Mouse (Mus musculus) heart, embryonic 13.5 days (tissue): Measurements from ENCODE around the gene Dusp1. TPM values are rescaled to one million over a fixed set of nuclear protein-coding genes. Genes with fewer than 3 reads are reported as not detected.

Experiments used
- ATAC-seq: fragments of 200-750 bp; cut with Nextera tagmentation; 2 replicates; pipeline ENCODE4 v1.8.0; 2017; ENCODE audit warnings: moderate TSS enrichment; ENCODE audit not compliant: insufficient number of reproducible peaks, low FRiP score, low TSS enrichment; ENCODE audit errors: extremely low read depth
- H3K27ac ChIP-seq: fragments of 300-500 bp; sonication (generic); replicated peaks from 2 replicates; pipeline ENCODE4 v1.5.1; 2015; ENCODE audit warnings: moderate library complexity, mild to moderate bottlenecking, inconsistent platforms
- H3K27me3 ChIP-seq: fragments of 300-500 bp; sonication (generic); replicated peaks from 2 replicates; pipeline ENCODE4 v1.6.1; 2015; ENCODE audit warnings: mild to moderate bottlenecking, inconsistent platforms
- H3K36me3 ChIP-seq: fragments of 300-500 bp; sonication (generic); 2 replicates; pipeline ENCODE4 v1.6.1; 2015; ENCODE audit warnings: mild to moderate bottlenecking, inconsistent platforms
- H3K4me1 ChIP-seq: fragments of 300-500 bp; sonication (generic); 2 replicates; pipeline ENCODE4 v1.6.1; 2015; ENCODE audit warnings: inconsistent platforms
- H3K4me2 ChIP-seq: fragments of 300-500 bp; sonication (generic); 2 replicates; pipeline ENCODE4 v1.6.1; 2015; ENCODE audit warnings: inconsistent platforms, mild to moderate bottlenecking, moderate library complexity
- H3K4me3 ChIP-seq: fragments of 300-500 bp; sonication (generic); 2 replicates; pipeline ENCODE4 v1.5.1; 2015; ENCODE audit warnings: moderate library complexity, mild to moderate bottlenecking, inconsistent platforms
- H3K9ac ChIP-seq: fragments of 300-500 bp; sonication (generic); 2 replicates; pipeline ENCODE4 v1.6.1; 2015; ENCODE audit warnings: inconsistent platforms, mild to moderate bottlenecking, moderate library complexity
- H3K9me3 ChIP-seq: fragments of 300-500 bp; sonication (generic); 2 replicates; pipeline ENCODE4 v1.6.1; 2016; ENCODE audit warnings: inconsistent platforms
- WGBS: fragments of 180-500 bp; shearing (Covaris S2); methylation state at CpG from one replicate; pipeline ENCODE4 v1.1.7; 2015; ENCODE audit warnings: mixed read lengths; 5-methylcytosine and 5-hydroxymethylcytosine counted together
- polyA plus RNA-seq: library from polyadenylated mRNA; unstranded; fragments of >200 nt; fragmentation: Nextera tagmentation; extraction: Ambion mirVana; gene quantifications from 2 replicates; pipeline ENCODE4 v1.2.1, GENCODE M21; 2015

Dusp1 gene
- polyA plus RNA-seq, 1 experiment from 2014 or later, result 32.8 TPM

- H3K4me3 ChIP-seq, result no peak overlapping the region
- 0 out of 2 replicates have a peak overlapping the region, but pooled peaks have one; percentile 10 for H3K9ac ChIP-seq
- WGBS, result 67% methylated on average over 5 of the region's 5 CpGs
- H3K9me3 ChIP-seq, result no peaks in the 10 kb centered on the region
- no peak for ATAC-seq
- H3K36me3 ChIP-seq, result no peaks in the 10 kb centered on the region
- H3K27ac ChIP-seq, result peak overlapping the region; percentile 40; the same call in 1 of the 2 replicates
- peaks cover 57% of the 10 kb centered on the region for H3K4me1 ChIP-seq
- no peaks in the 10 kb centered on the region for H3K27me3 ChIP-seq
- H3K4me2 ChIP-seq, result no peak overlapping the region
These were observed 27.2 kb downstream of the Dusp1 start for GRCm38 (mm10) chr17:26534695-26535094.

- Histone ChIP-seq H3K36me3 (no peaks in the 10 kb centered on the region), H3K4me2 (no peak overlapping the region), H3K27ac (no peak overlapping the region), H3K4me1 (peaks cover 65% of the 10 kb centered on the region), H3K27me3 (no peaks in the 10 kb centered on the region), H3K9me3 (no peaks in the 10 kb centered on the region), H3K4me3 (no peak overlapping the region), H3K9ac (no peak overlapping the region)
- WGBS, result 71% methylated on average over 5 of the region's 5 CpGs
- no peak for ATAC-seq
These were observed 28.0 kb downstream of the Dusp1 start for GRCm38 (mm10) chr17:26533871-26534372.

GRCm38 (mm10) chr17:26532476-26533045 lies 29.4 kb downstream of the Dusp1 start:
- WGBS, result 59% methylated on average over 4 of the region's 4 CpGs

GRCm38 (mm10) chr17:26531395-26532027 lies 30.4 kb downstream of the Dusp1 start:
- Histone ChIP-seq H3K9me3 (no peaks in the 10 kb centered on the region), H3K27ac (peak overlapping the region; percentile 87), H3K4me3 (no peak overlapping the region), H3K4me2 (no peak overlapping the region), H3K27me3 (no peaks in the 10 kb centered on the region), H3K9ac (no peak overlapping the region), H3K36me3 (no peaks in the 10 kb centered on the region), H3K4me1 (peaks cover 65% of the 10 kb centered on the region)
- 83% methylated on average over 7 of the region's 7 CpGs for WGBS
- no peak for ATAC-seq

More at GRCm38 (mm10) chr17:26532476-26533045, 29.4 kb downstream of the Dusp1 start:
- H3K4me2 ChIP-seq, result no peak overlapping the region
- no peak overlapping the region for H3K4me3 ChIP-seq
- H3K36me3 ChIP-seq, result no peaks in the 10 kb centered on the region
- no peak overlapping the region for H3K9ac ChIP-seq
- H3K4me1 ChIP-seq, result peaks cover 67% of the 10 kb centered on the region
- H3K27me3 ChIP-seq, result no peaks in the 10 kb centered on the region
- H3K9me3 ChIP-seq, result no peaks in the 10 kb centered on the region
- H3K27ac ChIP-seq, result no peak overlapping the region
- ATAC-seq, result no peak

- H3K9me3 ChIP-seq, result no peaks in the 10 kb centered on the region
- WGBS, result 21% methylated on average over 3 of the region's 3 CpGs
- ATAC-seq, result peak; percentile 49; the same call in 1 of the 2 replicates
- peak overlapping the region; percentile 26 for H3K4me2 ChIP-seq
- peak overlapping the region; percentile 87 for H3K27ac ChIP-seq
- H3K4me1 ChIP-seq, result peaks cover 57% of the 10 kb centered on the region
- no peaks in the 10 kb centered on the region for H3K27me3 ChIP-seq
- H3K36me3 ChIP-seq, result no peaks in the 10 kb centered on the region
- no peak overlapping the region; the same call in 1 of the 2 replicates for H3K9ac ChIP-seq
- no peak overlapping the region for H3K4me3 ChIP-seq
These were observed 31.3 kb downstream of the Dusp1 start for GRCm38 (mm10) chr17:26530590-26531081.

- Histone ChIP-seq H3K27ac (peak overlapping the region; percentile 87), H3K9me3 (no peaks in the 10 kb centered on the region), H3K4me2 (no peak overlapping the region), H3K27me3 (no peaks in the 10 kb centered on the region), H3K4me1 (peaks cover 49% of the 10 kb centered on the region), H3K4me3 (no peak overlapping the region), H3K9ac (peak overlapping the region; percentile 45; the same call in 1 of the 2 replicates), H3K36me3 (no peaks in the 10 kb centered on the region)
- WGBS, result 65% methylated on average over 5 of the region's 5 CpGs
- no peak for ATAC-seq
These were observed 32.1 kb downstream of the Dusp1 start for GRCm38 (mm10) chr17:26529791-26530241.

GRCm38 (mm10) chr17:26528751-26529150 lies 33.2 kb downstream of the Dusp1 start:
- Histone ChIP-seq H3K4me2 (no peak overlapping the region), H3K36me3 (no peaks in the 10 kb centered on the region), H3K9ac (no peak overlapping the region), H3K27ac (0 out of 2 replicates have a peak overlapping the region, but pooled peaks have one; percentile 20), H3K4me3 (no peak overlapping the region), H3K27me3 (no peaks in the 10 kb centered on the region), H3K4me1 (peaks cover 47% of the 10 kb centered on the region), H3K9me3 (no peaks in the 10 kb centered on the region)
- WGBS, result 74% methylated on average over 6 of the region's 6 CpGs
- no peak for ATAC-seq

- H3K4me1 ChIP-seq, result peaks cover 42% of the 10 kb centered on the region
- no peak for ATAC-seq
- H3K4me3 ChIP-seq, result no peak overlapping the region
- 88% methylated on average over 9 of the region's 9 CpGs for WGBS
- H3K36me3 ChIP-seq, result no peaks in the 10 kb centered on the region
- no peak overlapping the region for H3K27ac ChIP-seq
- H3K9me3 ChIP-seq, result no peaks in the 10 kb centered on the region
- no peak overlapping the region for H3K9ac ChIP-seq
- H3K4me2 ChIP-seq, result no peak overlapping the region
- no peaks in the 10 kb centered on the region for H3K27me3 ChIP-seq
These were observed 34.6 kb downstream of the Dusp1 start for GRCm38 (mm10) chr17:26527291-26527690.

- no peak for ATAC-seq
- H3K4me2 ChIP-seq, result no peak overlapping the region
- H3K27me3 ChIP-seq, result no peaks in the 10 kb centered on the region
- no peak overlapping the region for H3K4me3 ChIP-seq
- WGBS, result 87% methylated on average over 7 of the region's 7 CpGs
- peaks cover 24% of the 10 kb centered on the region for H3K4me1 ChIP-seq
- no peak overlapping the region for H3K9ac ChIP-seq
- H3K9me3 ChIP-seq, result no peaks in the 10 kb centered on the region
- H3K27ac ChIP-seq, result no peak overlapping the region
- no peaks in the 10 kb centered on the region for H3K36me3 ChIP-seq
These were observed 36.6 kb downstream of the Dusp1 start for GRCm38 (mm10) chr17:26525316-26525715.

GRCm38 (mm10) chr17:26524801-26525200 lies 37.1 kb downstream of the Dusp1 start:
- Histone ChIP-seq H3K4me3 (no peak overlapping the region), H3K4me2 (no peak overlapping the region), H3K36me3 (no peaks in the 10 kb centered on the region), H3K4me1 (peaks cover 19% of the 10 kb centered on the region), H3K27ac (no peak overlapping the region), H3K9me3 (no peaks in the 10 kb centered on the region), H3K9ac (no peak overlapping the region), H3K27me3 (no peaks in the 10 kb centered on the region)
- ATAC-seq, result no peak
- WGBS, result 86% methylated on average over 4 of the region's 4 CpGs

- no peak overlapping the region for H3K4me2 ChIP-seq
- no peaks in the 10 kb centered on the region for H3K36me3 ChIP-seq
- ATAC-seq, result no peak
- no peak overlapping the region for H3K27ac ChIP-seq
- no peak overlapping the region for H3K9ac ChIP-seq
- no peaks in the 10 kb centered on the region for H3K27me3 ChIP-seq
- H3K4me1 ChIP-seq, result peaks cover 14% of the 10 kb centered on the region
- no peak overlapping the region for H3K4me3 ChIP-seq
- no peaks in the 10 kb centered on the region for H3K9me3 ChIP-seq
These were observed 37.6 kb downstream of the Dusp1 start for GRCm38 (mm10) chr17:26524316-26524715.
